Mouse (Mus musculus) hindbrain, embryonic 14.5 days (tissue): ENCODE measurements around the gene Olfr1494. TPM values are rescaled to one million over a fixed set of nuclear protein-coding genes. Genes with fewer than 3 reads are reported as not detected.

Experiments used
- polyA plus RNA-seq: library from polyadenylated mRNA; unstranded; fragments of >200 nt; fragmentation: Nextera tagmentation; extraction: Ambion mirVana; gene quantifications from 2 replicates; pipeline ENCODE4 v1.2.1, GENCODE M21; 2014

Olfr1494 gene
- polyA plus RNA-seq, 1 experiment from 2014 or later, result not detected

Other genes starting within 250 kb of the Olfr1494 start
- gene Olfr1477, start 239.2 kb upstream of the Olfr1494 start, polyA plus RNA-seq, result not detected in 2 replicates
- not detected in 2 replicates for gene Olfr1480, start 211.8 kb upstream of the Olfr1494 start, polyA plus RNA-seq
- gene Olfr1484, start 156.2 kb upstream of the Olfr1494 start, polyA plus RNA-seq, result not detected in 2 replicates
- gene Olfr1487, start 122.4 kb upstream of the Olfr1494 start, polyA plus RNA-seq, result not detected in 2 replicates
- not detected in 2 replicates for gene Olfr1489, start 108.1 kb upstream of the Olfr1494 start, polyA plus RNA-seq
- not detected in 2 replicates for gene Olfr1490, start 88.6 kb upstream of the Olfr1494 start, polyA plus RNA-seq
- gene Olfr1491, start 42.5 kb upstream of the Olfr1494 start, polyA plus RNA-seq, result not detected in 2 replicates
- gene Olfr1493-ps1, start 16.4 kb upstream of the Olfr1494 start, polyA plus RNA-seq, result not detected in 2 replicates
- gene Olfr1495, start 24.9 kb downstream of the Olfr1494 start, polyA plus RNA-seq, result not detected in 2 replicates
- gene Olfr1496, start 38.1 kb downstream of the Olfr1494 start, polyA plus RNA-seq, result not detected in 2 replicates
- gene Olfr1497, start 58.5 kb downstream of the Olfr1494 start, polyA plus RNA-seq, result not detected in 2 replicates
- not detected in 2 replicates for gene Olfr1499, start 79.7 kb downstream of the Olfr1494 start, polyA plus RNA-seq
- gene Olfr1500, start 90.8 kb downstream of the Olfr1494 start, polyA plus RNA-seq, result not detected in 2 replicates
- not detected in 2 replicates for gene Olfr1501, start 111.0 kb downstream of the Olfr1494 start, polyA plus RNA-seq
- gene Olfr1502, start 122.1 kb downstream of the Olfr1494 start, polyA plus RNA-seq, result not detected in 2 replicates
- gene Olfr1504, start 158.2 kb downstream of the Olfr1494 start, polyA plus RNA-seq, result not detected in 2 replicates
- gene Olfr1505, start 173.8 kb downstream of the Olfr1494 start, polyA plus RNA-seq, result not detected in 2 replicates